Mouse (Mus musculus) retina, adult 2 months (tissue): ENCODE results near the gene Tln1.
"Not testable (repeated sequence)": the region's sequence is repeated elsewhere in the genome, so short reads cannot be mapped to it uniquely, and the experiment has no call there.

Experiments
- DNase-seq: peaks from one replicate; pipeline ENCODE4 v3.0.0-alpha.2; 2012; ENCODE audit warnings: low read depth, low spot score

The Tln1 gene

DNA sequence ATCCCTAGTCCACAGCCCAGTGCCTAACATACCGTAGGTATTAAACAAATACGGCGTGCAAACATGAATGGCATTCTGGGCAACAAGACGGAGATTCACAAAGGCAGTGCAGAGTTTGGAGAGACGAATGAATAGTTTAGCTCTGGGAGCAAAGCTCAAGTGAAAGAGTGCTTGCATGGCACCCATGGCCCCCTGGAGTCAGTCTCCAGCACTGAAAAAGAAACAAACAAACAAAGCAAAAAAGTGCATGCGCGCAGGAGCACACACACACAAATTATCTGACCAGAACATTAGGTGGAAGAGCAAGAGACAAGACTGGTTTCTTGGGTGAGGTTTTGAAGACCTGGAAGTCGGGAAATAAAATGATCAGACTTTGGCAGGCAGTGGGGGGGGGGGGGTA lies 56.4 kb downstream of the Tln1 start:
- no peak for DNase-seq

DNA sequence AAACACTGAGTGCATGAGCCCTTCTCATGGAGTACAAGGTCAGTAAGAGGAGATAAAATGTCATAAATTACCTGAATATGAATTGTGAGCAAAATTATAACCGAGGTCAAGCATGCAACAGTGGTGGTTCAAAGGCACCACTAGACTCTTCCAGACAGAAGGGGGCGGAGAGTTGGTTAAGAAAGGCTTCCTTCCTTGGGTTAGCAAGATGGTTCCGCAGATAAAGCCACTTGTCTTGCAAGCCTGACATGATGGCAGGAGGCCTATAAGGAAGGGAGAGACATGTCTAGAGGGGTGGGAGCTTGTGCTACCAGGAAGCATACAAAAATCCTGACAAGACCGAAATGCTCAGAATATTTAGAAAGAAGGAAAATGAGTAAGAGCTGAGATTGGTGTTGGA lies 58.2 kb downstream of the Tln1 start:
- no peak for DNase-seq

- DNase-seq, result no peak
Measured at GRCm38 (mm10) chr4:43503506-43503905, 59.0 kb downstream of the Tln1 start.

GRCm38 (mm10) chr4:43503041-43503440 lies 59.5 kb downstream of the Tln1 start:
- no peak for DNase-seq

DNA sequence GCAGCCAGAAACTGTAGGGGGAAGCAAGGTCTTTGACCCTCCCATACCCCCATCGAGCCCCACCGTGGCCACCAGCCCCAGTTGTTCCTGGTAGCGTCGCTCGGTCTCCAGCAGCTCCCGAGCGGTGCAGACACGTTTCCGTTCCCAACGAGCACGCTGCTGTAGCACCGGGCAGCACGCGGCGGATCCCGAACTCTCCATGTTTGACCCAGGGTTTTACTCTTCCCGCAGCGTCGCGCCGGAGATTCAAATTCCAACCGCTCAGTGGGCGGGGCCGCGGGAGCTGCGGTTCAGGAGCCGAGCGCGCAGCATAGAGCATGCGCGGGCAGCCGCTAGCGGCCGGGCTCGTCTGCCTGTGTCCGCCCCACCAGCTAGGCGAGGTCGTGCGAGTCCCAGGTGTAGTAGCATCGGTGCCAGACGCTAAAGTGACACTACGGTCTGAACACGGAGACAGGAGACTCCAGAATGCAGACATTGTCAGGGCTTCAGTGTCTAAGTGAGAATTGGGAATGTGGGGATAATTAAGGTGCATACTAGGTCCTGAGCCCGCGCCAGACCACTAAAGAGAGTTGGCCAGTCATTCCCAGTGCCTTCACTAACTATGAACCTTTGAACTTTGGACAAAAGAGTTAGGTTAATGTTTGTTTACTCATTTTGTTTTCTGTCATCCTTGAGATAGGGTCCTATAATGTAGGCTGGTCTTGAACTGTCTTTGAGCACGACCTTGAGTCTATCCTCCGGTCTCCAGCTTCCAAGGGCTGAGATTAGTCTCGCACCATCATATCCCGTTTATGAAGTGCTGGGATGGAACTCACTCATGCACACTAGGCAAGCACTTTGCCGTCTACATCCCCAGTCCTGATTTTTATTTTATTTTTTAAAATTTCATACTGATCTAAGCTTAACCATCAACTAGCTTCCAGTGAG lies 62.8 kb downstream of the Tln1 start, which contains the start of gene Arhgef39:
Gene Arhgef39, minus strand, starts transcription at position 289 of the 927 bp plus-strand sequence.
- DNase-seq, result no peak

DNA sequence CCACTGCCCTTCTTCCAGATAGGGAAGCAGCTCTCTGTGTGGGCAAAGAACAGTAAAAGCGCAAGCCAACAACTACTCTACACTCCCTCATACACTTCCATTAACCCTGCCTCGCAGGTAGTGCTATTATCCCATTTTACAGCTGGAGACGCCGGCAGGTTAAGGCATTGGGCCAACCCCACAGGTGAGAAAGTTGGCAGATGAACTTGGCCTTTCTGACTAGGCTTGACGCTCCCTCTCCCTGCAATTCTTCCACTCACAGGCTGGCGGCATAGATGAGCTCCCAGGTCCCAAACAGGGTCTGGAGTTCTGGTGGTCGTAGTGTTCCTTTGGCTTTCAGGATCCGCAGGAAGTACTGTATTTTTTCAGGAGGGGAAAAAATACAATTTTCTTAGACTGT lies 63.5 kb downstream of the Tln1 start:
- no peak for DNase-seq

DNA sequence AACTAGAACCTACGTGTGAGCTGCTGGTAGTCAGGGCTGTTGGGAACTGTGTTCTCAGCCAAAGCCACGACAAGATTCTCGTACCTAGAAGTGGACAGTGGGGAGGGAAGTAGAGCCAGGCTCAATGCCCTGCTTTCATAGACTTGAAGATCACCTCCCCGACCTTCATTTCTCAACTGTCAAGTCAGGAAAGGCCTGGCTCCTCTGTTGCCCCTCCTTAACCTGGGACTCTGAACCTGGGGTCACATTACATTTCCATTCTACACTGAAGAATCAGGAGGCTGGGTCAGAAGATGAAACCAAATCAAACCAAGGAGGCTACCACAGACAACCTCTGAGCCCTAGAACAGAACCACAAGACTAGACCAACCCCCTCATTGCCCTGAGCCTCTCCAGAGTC lies 64.5 kb downstream of the Tln1 start:
- DNase-seq, result no peak

GRCm38 (mm10) chr4:43497405-43497804 lies 65.1 kb downstream of the Tln1 start:
- no peak for DNase-seq

DNA sequence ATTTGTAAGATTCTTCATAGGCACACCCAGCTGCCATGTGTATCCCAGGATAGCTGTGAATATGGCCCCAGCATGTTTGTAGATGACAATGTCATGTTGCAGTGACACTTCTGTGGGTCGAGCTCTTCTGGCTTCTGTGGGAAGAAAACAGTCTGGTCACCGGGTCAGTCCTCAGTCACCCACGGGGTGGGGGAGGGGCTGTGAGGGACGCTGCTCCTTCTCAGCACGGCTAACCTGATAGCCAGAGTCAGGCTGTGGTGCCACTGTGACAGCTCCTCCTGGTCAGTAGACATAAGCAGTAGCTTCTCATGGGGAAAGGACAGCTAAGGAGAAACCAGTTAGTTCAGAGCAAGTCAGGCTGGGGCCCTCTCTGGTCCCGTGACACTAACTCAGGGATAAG lies 65.9 kb downstream of the Tln1 start:
- DNase-seq, result no peak

- no peak for DNase-seq
Measured at GRCm38 (mm10) chr4:43493846-43494240, 68.6 kb downstream of the Tln1 start.

- DNase-seq, result peak; percentile 94
Measured at GRCm38 (mm10) chr4:43493186-43493845, 69.2 kb downstream of the Tln1 start.

GRCm38 (mm10) chr4:43492821-43493185 lies 69.7 kb downstream of the Tln1 start, which contains the start of gene Ccdc107:
Gene Ccdc107, plus strand, starts transcription at chr4:43492900.
- DNase-seq, result peak; percentile 90

DNA sequence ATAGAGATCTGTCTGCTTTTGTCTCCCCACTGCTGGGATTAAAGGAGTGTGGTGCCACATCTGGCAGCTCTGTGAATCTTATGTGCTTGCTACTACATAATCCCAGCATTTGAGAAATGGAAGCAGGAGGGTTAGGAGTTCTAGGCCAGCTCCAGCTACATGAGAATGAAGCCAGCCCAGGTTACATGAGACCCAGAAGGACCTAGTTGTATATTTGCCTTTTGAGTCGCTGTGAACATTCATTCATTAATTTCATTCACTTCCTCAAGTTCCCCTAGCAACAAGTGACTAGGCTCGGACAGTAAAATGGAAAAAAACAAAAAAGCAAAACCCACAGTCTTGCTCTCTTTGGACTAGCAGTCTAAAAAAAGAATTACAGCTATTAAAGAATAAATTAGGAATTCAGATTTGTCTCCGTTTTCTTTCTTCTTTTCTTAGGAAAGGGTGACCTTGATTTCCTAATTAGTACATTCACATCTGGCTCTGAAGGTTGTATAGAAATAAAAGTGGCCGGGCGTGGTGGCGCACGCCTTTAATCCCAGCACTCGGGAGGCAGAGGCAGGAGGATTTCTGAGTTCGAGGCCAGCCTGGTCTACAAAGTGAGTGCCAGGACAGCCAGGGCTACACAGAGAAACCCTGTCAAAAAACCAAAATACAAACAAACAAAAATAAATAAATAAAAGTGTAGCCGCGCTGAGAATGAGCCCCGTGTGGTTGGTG lies 70.2 kb downstream of the Tln1 start:
- DNase-seq, result no peak

DNA sequence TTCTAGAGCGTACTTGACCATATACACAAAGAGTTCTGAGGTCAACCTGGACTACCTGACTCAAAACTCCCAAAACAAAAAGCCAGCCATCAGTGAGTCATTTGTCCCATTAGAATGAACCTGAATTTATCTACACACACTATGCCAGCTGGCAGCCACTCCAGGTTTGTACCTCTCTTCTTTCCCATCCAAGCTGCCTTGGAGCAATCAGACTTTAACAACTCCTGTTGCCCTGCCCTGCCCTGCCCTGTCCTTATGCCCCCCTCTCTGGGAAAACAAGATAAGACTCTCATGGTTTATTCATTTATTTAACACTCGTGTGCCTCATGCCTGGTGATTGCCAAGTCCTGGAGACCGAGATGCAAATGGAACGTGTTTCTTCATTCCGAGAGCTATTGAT lies 71.7 kb downstream of the Tln1 start:
- DNase-seq, result no peak

DNA sequence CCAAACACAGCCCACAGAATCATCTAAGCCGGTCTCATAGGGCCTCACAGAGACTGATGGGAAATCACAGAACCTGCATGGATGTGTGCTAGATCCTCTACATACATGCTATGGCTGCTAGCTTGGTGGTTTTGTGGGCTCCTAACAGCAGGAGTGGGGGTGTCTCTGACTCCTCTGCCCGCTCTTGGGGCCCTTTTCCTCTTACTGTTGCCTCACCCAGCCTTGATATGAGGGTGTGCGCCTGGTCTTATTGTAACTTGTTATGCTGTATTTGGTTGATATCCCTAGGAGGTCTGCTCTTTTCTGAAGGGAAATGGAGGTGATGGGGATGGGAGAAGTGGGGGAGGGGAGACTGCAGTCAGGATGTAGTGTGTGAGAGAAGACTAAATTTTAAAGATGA lies 72.9 kb downstream of the Tln1 start:
- DNase-seq, result no peak

DNA sequence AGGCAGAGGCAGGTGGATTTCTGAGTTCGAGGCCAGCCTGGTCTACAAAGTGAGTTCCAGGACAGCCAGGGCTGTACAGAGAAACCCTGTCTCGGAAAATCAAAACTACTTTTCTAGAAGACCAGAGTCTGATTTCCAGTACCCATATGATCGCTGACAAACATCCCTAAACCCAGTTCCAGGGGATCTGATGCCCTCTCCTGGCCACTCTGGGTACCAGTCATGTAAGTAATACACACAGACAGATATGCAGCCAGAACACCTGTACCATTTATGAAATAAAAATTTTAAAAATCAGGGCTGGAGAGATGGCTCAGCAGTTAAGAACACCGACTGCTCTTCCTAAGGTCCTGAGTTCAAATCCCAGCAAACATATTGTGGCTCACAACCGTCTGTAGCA lies 76.8 kb downstream of the Tln1 start:
- not testable (repeated sequence) for DNase-seq

DNA sequence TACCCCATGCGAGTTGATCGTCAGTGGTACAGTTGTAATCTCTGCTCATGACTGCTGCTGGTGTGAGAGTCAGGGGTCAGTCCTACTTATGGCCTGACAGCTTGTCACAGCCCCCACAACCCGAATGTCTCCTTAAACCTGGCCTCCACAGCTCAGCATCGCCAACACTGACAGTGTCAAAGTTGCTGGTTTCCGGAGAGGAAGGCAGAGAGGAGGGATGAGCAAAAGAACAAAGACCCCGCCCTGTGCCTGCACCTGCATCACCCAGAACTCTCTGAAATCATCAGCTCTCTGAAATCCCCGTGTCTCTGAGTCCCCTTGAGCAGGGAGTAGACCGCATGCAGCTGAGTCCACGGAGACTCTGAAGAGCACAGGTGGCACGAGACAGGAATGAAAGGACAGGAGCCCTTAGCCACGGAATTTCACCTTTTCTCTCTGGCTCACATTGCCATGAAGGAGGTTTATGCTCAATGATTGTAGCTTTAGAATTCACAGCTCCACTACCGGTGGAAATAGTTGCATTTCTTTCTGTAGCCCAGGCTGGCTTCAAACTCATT lies 78.9 kb downstream of the Tln1 start, which contains the start of gene Sit1:
Gene Sit1, minus strand, starts transcription at position 200 of the 557 bp plus-strand sequence.
- no peak for DNase-seq

DNA sequence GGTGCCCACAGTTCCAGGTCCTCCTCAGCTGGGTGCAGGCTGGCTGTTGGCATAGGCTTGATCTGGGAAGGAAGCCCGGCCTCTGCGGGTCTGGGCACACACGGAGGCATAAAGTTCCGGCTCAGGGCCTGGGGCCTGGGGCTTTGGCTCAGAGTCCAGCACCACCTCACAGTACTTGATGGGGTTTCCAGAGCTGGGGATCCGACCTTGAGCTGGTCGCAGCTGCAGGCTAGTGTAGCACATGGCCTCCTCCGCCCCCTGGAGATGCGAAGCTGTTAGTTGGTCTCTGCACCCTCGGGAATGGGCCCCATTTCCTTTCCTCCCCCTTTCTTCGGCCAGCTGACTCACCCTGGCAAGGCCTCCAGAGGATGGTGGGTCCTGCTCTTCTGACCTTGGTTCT lies 79.9 kb downstream of the Tln1 start:
- no peak for DNase-seq

- DNase-seq, result no peak
Measured at GRCm38 (mm10) chr4:43481894-43482456, 80.5 kb downstream of the Tln1 start.
